Mouse (Mus musculus) small intestine, adult 2 months (tissue): ENCODE measurements around the gene Rab11fip3.

Experiments
- CTCF ChIP-seq: fragments of 200-500 bp; IDR thresholded peaks from 2 replicates; pipeline ENCODE4 v1.5.1; 2012; ENCODE audit warnings: low read depth, mild to moderate bottlenecking, control low read depth, inconsistent platforms, low read length, moderate library complexity, mixed read lengths; ENCODE audit not compliant: insufficient replicate concordance, insufficient read length; ENCODE audit errors: extremely low read depth
- POLR2A ChIP-seq: fragments of 200-500 bp; IDR thresholded peaks from 2 replicates; pipeline ENCODE4 v1.6.1; 2012; ENCODE audit warnings: low read depth, mild to moderate bottlenecking, control low read depth, inconsistent platforms, low read length, moderate library complexity

DNA sequence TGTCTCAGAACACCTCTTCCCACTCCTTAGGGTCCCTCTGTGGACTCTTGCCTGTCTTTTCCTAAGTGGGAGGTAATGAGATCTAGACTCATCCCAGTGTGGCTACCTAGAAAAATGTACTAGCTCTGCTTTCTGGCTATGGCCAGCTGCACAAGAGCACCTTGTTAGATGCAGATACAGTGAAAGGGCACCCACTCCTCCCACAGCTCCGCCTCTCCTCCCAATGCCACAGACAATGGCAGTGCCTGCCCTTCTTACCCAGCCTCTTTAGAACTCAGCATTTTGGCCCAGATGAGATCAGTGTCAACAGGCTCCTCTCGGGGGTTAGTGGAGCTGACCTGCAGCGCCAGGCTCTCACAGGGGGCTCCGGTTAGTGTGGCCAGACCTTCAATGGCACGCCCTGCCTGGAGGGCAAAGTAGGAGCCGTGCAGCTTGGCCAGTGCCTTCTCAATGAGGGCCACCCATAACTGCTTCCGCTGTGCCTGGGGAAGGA is 106.9 kb downstream of the Rab11fip3 start:
- TF ChIP-seq CTCF (no peak), POLR2A (no peak)
